Comparison of ENCODE assay signal across 8 mouse cellular contexts in genomic region chr14:54575031-54575430, GRCm38 (mm10). TPM values are rescaled to one million over a fixed set of nuclear protein-coding genes. Genes with fewer than 3 reads are reported as not detected.
A peak's percentile ranks its signal among the peaks of the same experiment; 100 is the strongest.
DNase-seq lines count a peak whose midpoint lies in the region; ATAC-seq and TF ChIP-seq lines count a peak whose summit lies in the region.

No protein-coding gene starts in this region.

- no peak for ATAC-seq in lung, embryonic 15.5 days (ENCODE audit: borderline replicate concordance, extremely low read depth, low FRiP score, low TSS enrichment)
- no peak for ATAC-seq in forebrain, embryonic 13.5 days
- no peak for ATAC-seq in limb, embryonic 14.5 days (ENCODE audit: low FRiP score, low read depth)
- no peak for ATAC-seq in stomach, embryonic 16.5 days (ENCODE audit: insufficient read depth, low FRiP score)

- no peak for TF ChIP-seq POLR2A in limb, embryonic 14.5 days (IDR thresholded peaks at IDR 0.05; ENCODE audit: borderline replicate concordance, extremely low read depth, insufficient read depth, insufficient read length)

- 2% methylated on average over 8 of the region's 8 CpGs for WGBS in lung, embryonic 15.5 days
- under 1% methylated on average over 8 of the region's 8 CpGs for WGBS in forebrain, embryonic 13.5 days
- WGBS in limb, embryonic 14.5 days: 3% methylated on average over 8 of the region's 8 CpGs
- WGBS in stomach, embryonic 16.5 days: 8% methylated on average over 8 of the region's 8 CpGs

- DNase-seq in lung, adult 18-20 months: no peak
- DNase-seq in limb, embryonic 14.5 days (ENCODE audit: low spot score): no peak
- no peak for DNase-seq in cerebellum, adult 11 months
- no peak for DNase-seq in thymus, postnatal 10 days (ENCODE audit: low spot score in 2 of 2)
- no peak for DNase-seq in gastrocnemius, adult 18-20 months (ENCODE audit: low spot score)

- peaks cover 19% of the 10 kb centered on the region for H3K36me3 ChIP-seq in lung, embryonic 15.5 days
- peaks cover 16% of the 10 kb centered on the region for H3K36me3 ChIP-seq in forebrain, embryonic 13.5 days (ENCODE audit: poor library complexity, severe bottlenecking)
- H3K36me3 ChIP-seq in limb, embryonic 14.5 days (ENCODE audit: control insufficient read depth, insufficient read depth, low read length): peaks cover 35% of the 10 kb centered on the region
- H3K36me3 ChIP-seq in stomach, embryonic 16.5 days (ENCODE audit: control insufficient read depth, insufficient read depth, low read length): 0 out of 2 replicates have a peak, but pooled peaks cover 4% of the 10 kb centered on the region

- H3K9me3 ChIP-seq in lung, embryonic 15.5 days: no peaks in the 10 kb centered on the region
- H3K9me3 ChIP-seq in forebrain, embryonic 13.5 days (replicated peaks): no peaks in the 10 kb centered on the region
- H3K9me3 ChIP-seq in limb, embryonic 14.5 days (ENCODE audit: control insufficient read depth, low read length): no peaks in the 10 kb centered on the region
- H3K9me3 ChIP-seq in stomach, embryonic 16.5 days (replicated peaks; ENCODE audit: control insufficient read depth, low read length): no peaks in the 10 kb centered on the region

- peak overlapping the region; percentile 81 for H3K4me3 ChIP-seq in lung, embryonic 15.5 days
- H3K4me3 ChIP-seq in forebrain, embryonic 13.5 days: peak overlapping the region; percentile 67
- peak overlapping the region; percentile 96 for H3K4me3 ChIP-seq in limb, embryonic 14.5 days (replicated peaks; ENCODE audit: low read length)
- peak overlapping the region; percentile 88 for H3K4me3 ChIP-seq in stomach, embryonic 16.5 days (replicated peaks; ENCODE audit: low read length)

- H3K4me2 ChIP-seq in lung, embryonic 15.5 days: peak overlapping the region; percentile 62
- peak overlapping the region; percentile 79 for H3K4me2 ChIP-seq in forebrain, embryonic 13.5 days
- H3K4me2 ChIP-seq in limb, embryonic 14.5 days (replicated peaks; ENCODE audit: low read depth, low read length, severe bottlenecking): peak overlapping the region; percentile 72
- peak overlapping the region; percentile 57 for H3K4me2 ChIP-seq in stomach, embryonic 16.5 days (ENCODE audit: low read depth, low read length)

- H3K27ac ChIP-seq in lung, embryonic 15.5 days: peak overlapping the region; percentile 97
- peak overlapping the region; percentile 70; the same call in 1 of the 2 replicates for H3K27ac ChIP-seq in forebrain, embryonic 13.5 days
- H3K27ac ChIP-seq in limb, embryonic 14.5 days (replicated peaks; ENCODE audit: low read depth, low read length): peak overlapping the region; percentile 53
- H3K27ac ChIP-seq in stomach, embryonic 16.5 days (ENCODE audit: low read length): peak overlapping the region; percentile 88

- peaks cover 47% of the 10 kb centered on the region for H3K4me1 ChIP-seq in lung, embryonic 15.5 days
- H3K4me1 ChIP-seq in forebrain, embryonic 13.5 days: peaks cover 71% of the 10 kb centered on the region
- peaks cover 31% of the 10 kb centered on the region for H3K4me1 ChIP-seq in limb, embryonic 14.5 days (ENCODE audit: control insufficient read depth, insufficient read depth, low read length)
- H3K4me1 ChIP-seq in stomach, embryonic 16.5 days (ENCODE audit: control insufficient read depth, insufficient read depth, low read length): peaks cover 37% of the 10 kb centered on the region

- H3K27me3 ChIP-seq in lung, embryonic 15.5 days: no peaks in the 10 kb centered on the region
- peaks cover 10% of the 10 kb centered on the region for H3K27me3 ChIP-seq in forebrain, embryonic 13.5 days
- no peaks in the 10 kb centered on the region for H3K27me3 ChIP-seq in limb, embryonic 14.5 days (ENCODE audit: control insufficient read depth, insufficient read depth, low read length)
- no peaks in the 10 kb centered on the region for H3K27me3 ChIP-seq in stomach, embryonic 16.5 days (ENCODE audit: control insufficient read depth, insufficient read depth, low read length)

- peak overlapping the region; percentile 94 for H3K9ac ChIP-seq in lung, embryonic 15.5 days
- peak overlapping the region; percentile 91 for H3K9ac ChIP-seq in forebrain, embryonic 13.5 days
- peak overlapping the region; percentile 92 for H3K9ac ChIP-seq in limb, embryonic 14.5 days (ENCODE audit: low read depth, low read length, severe bottlenecking)
- peak overlapping the region; percentile 90 for H3K9ac ChIP-seq in stomach, embryonic 16.5 days (ENCODE audit: low read length)

RNA-seq across cellular contexts. Expression of gene Ajuba, which starts 2.3 kb away (rescaled TPM):
- polyA plus RNA-seq in lung, embryonic 15.5 days (2015; fragmentation: Nextera tagmentation; extraction: Ambion mirVana): 49.0 and 52.8 TPM in 2 replicates
- polyA plus RNA-seq in forebrain, embryonic 13.5 days (2015; fragmentation: Nextera tagmentation; extraction: Ambion mirVana): 18.8 and 20.3 TPM in 2 replicates
- polyA plus RNA-seq in limb, embryonic 14.5 days (2012; rRNA removed): 61.4 and 66.1 TPM in 2 replicates
- 18.1 and 24.2 TPM in 2 replicates for polyA plus RNA-seq in limb, embryonic 14.5 days (2014; fragmentation: Nextera tagmentation; extraction: Ambion mirVana)
- polyA plus RNA-seq in stomach, embryonic 16.5 days (2015; fragmentation: Nextera tagmentation; extraction: Ambion mirVana): 19.5 and 20.6 TPM in 2 replicates
- total RNA-seq in gastrocnemius, adult 18-20 months (2021): 1 to 10 TPM in 1 of 2 experiments, under 1 TPM in 1; 0.91 to 1.6 TPM

RNA-seq across cellular contexts. Expression of gene Haus4, which starts 20.6 kb away (rescaled TPM):
- polyA plus RNA-seq in lung, embryonic 15.5 days (2015; fragmentation: Nextera tagmentation; extraction: Ambion mirVana): 58.1 and 68.7 TPM in 2 replicates
- 39.7 and 43.1 TPM in 2 replicates for polyA plus RNA-seq in forebrain, embryonic 13.5 days (2015; fragmentation: Nextera tagmentation; extraction: Ambion mirVana)
- polyA plus RNA-seq in limb, embryonic 14.5 days (2012; rRNA removed): 33.8 and 39.4 TPM in 2 replicates
- polyA plus RNA-seq in limb, embryonic 14.5 days (2014; fragmentation: Nextera tagmentation; extraction: Ambion mirVana): 45.1 and 46.8 TPM in 2 replicates
- polyA plus RNA-seq in stomach, embryonic 16.5 days (2015; fragmentation: Nextera tagmentation; extraction: Ambion mirVana): 39.0 and 44.4 TPM in 2 replicates
- 1 to 10 TPM; 2.5 to 3.0 TPM for total RNA-seq in gastrocnemius, adult 18-20 months (2021)

RNA-seq across cellular contexts. Expression of gene 4931414P19Rik, which starts 30.8 kb away (rescaled TPM):
- 8.6 and 8.8 TPM in 2 replicates for polyA plus RNA-seq in lung, embryonic 15.5 days (2015; fragmentation: Nextera tagmentation; extraction: Ambion mirVana)
- 8.3 and 9.4 TPM in 2 replicates for polyA plus RNA-seq in forebrain, embryonic 13.5 days (2015; fragmentation: Nextera tagmentation; extraction: Ambion mirVana)
- 13.5 and 14.0 TPM in 2 replicates for polyA plus RNA-seq in limb, embryonic 14.5 days (2012; rRNA removed)
- 4.4 and 7.3 TPM in 2 replicates for polyA plus RNA-seq in limb, embryonic 14.5 days (2014; fragmentation: Nextera tagmentation; extraction: Ambion mirVana)
- polyA plus RNA-seq in stomach, embryonic 16.5 days (2015; fragmentation: Nextera tagmentation; extraction: Ambion mirVana): 8.2 and 9.0 TPM in 2 replicates
- 1 to 10 TPM; 2.6 to 3.9 TPM for total RNA-seq in gastrocnemius, adult 18-20 months (2021)

RNA-seq across cellular contexts. Expression of gene Psmb5, which starts 42.8 kb away (rescaled TPM):
- 378 and 407 TPM in 2 replicates for polyA plus RNA-seq in lung, embryonic 15.5 days (2015; fragmentation: Nextera tagmentation; extraction: Ambion mirVana)
- 462 and 492 TPM in 2 replicates for polyA plus RNA-seq in forebrain, embryonic 13.5 days (2015; fragmentation: Nextera tagmentation; extraction: Ambion mirVana)
- polyA plus RNA-seq in limb, embryonic 14.5 days (2012; rRNA removed): 196 and 235 TPM in 2 replicates
- polyA plus RNA-seq in limb, embryonic 14.5 days (2014; fragmentation: Nextera tagmentation; extraction: Ambion mirVana): 357 and 375 TPM in 2 replicates
- 346 and 368 TPM in 2 replicates for polyA plus RNA-seq in stomach, embryonic 16.5 days (2015; fragmentation: Nextera tagmentation; extraction: Ambion mirVana)
- 100 to 1,000 TPM; 162 to 169 TPM for total RNA-seq in gastrocnemius, adult 18-20 months (2021)

RNA-seq across cellular contexts. Expression of gene Psmb11, which starts 46.2 kb away (rescaled TPM):
- 0.94 and 4.7 TPM in 2 replicates for polyA plus RNA-seq in lung, embryonic 15.5 days (2015; fragmentation: Nextera tagmentation; extraction: Ambion mirVana)
- polyA plus RNA-seq in forebrain, embryonic 13.5 days (2015; fragmentation: Nextera tagmentation; extraction: Ambion mirVana): 0.04 TPM in 1 of 2 replicates, not detected in the other
- 0.01 and 0.09 TPM in 2 replicates for polyA plus RNA-seq in limb, embryonic 14.5 days (2012; rRNA removed)
- polyA plus RNA-seq in limb, embryonic 14.5 days (2014; fragmentation: Nextera tagmentation; extraction: Ambion mirVana): not detected in 2 replicates
- not detected in 2 replicates for polyA plus RNA-seq in stomach, embryonic 16.5 days (2015; fragmentation: Nextera tagmentation; extraction: Ambion mirVana)
- total RNA-seq in gastrocnemius, adult 18-20 months (2021): not detected
